Mouse (Mus musculus) G1E (cell line): Measurements from ENCODE around the gene Fstl1.

Experiments
- CTCF ChIP-seq: IDR thresholded peaks from 2 replicates; pipeline ENCODE4 v1.5.1; 2012; ENCODE audit warnings: low read depth, low read length, inconsistent platforms, mixed read lengths
- GATA1 ChIP-seq: IDR thresholded peaks from 2 replicates; pipeline ENCODE4 v1.6.1; 2012; ENCODE audit warnings: borderline replicate concordance, low read length, inconsistent platforms, mixed read lengths
- GATA2 ChIP-seq: IDR thresholded peaks from 2 replicates; pipeline ENCODE4 v1.6.1; 2012; ENCODE audit warnings: low read depth, low read length, inconsistent platforms, borderline replicate concordance
- POLR2AphosphoS5 ChIP-seq: IDR thresholded peaks from 2 replicates; pipeline ENCODE4 v1.6.1; 2012; ENCODE audit warnings: low read depth, low read length, inconsistent platforms; ENCODE audit not compliant: insufficient replicate concordance

DNA sequence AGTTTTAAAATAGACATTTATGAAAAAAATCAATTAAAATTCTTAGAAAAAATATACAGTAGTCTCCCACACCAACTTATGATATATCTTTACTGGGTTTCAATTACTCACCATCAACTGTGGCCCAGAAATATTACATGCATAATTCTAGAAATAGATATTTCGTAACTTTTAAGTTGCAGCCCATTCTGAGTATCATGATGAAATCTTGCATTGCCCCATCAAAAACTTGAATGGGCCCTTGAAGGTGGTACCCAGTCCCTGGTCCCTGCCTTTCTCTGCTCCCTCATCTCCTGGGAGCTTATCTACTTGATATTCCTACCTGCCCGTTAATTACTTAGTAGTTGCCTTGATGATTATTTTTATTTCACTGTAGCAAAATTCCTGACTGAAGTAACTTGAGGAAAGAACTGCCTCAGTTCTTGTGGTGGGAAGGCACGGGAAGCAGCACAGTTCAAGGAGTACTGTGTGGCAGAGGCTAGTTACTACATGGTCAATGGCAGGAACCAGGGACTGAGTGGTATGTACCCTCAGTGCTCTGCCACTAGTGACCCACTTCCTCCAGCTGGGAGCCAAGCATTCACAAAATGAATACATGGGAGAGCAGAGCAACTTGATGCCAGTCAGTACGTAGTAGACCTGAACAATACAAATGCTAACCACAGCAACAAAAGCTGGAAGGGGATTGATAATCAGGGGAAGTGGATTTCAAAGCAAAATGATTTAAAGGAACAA lies 98.0 kb downstream of the Fstl1 start:
- TF ChIP-seq CTCF: no peak
- TF ChIP-seq GATA2: no peak
- no peak for TF ChIP-seq GATA1
- TF ChIP-seq POLR2AphosphoS5: no peak
